Mouse (Mus musculus): ENCODE measurements around the gene Dclk1.

Dclk1 gene

GRCm38 (mm10) chr3:55543929-55544684, 301.9 kb downstream of the Dclk1 start:
- DNase-seq: no peak

DNA sequence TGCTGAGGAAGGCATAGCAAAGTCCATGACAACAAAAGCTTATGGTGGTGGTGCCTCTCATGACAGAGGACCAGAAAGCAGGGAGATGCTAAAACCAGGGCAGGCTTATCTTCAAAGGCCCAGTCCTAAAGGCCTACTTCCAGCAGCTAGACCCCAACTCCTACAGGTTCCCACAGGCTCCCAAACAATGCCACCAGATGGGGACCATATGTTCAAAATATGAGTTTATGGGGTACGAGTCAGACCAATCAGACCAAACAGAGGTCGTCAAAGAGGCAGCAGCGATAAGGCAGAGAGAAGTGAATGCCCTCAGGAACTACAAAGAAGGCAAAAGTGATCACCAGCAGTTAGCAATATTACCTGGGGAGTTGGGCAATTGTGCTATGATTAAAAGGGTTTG, 303.1 kb downstream of the Dclk1 start:
- DNase-seq: no peak

DNA sequence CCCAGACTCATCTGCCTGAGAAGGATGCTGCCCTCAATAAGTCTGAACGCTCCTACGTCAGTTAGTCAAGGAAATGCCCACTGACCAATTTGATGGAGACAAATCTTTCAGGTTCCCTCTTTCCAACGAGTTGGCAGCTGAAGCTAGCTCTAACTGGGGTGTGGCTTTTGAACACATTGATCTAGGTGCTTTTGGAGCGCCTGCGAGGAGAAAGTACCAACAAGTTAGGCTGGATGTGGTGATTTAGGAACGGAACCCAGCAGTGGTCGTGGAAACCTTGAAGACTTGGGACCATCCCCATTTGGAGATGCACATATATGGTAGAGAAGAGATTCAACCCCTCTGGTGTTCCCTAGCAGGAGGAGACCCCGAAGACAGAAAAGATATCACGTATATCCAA, 303.8 kb downstream of the Dclk1 start:
- no peak for DNase-seq

DNA sequence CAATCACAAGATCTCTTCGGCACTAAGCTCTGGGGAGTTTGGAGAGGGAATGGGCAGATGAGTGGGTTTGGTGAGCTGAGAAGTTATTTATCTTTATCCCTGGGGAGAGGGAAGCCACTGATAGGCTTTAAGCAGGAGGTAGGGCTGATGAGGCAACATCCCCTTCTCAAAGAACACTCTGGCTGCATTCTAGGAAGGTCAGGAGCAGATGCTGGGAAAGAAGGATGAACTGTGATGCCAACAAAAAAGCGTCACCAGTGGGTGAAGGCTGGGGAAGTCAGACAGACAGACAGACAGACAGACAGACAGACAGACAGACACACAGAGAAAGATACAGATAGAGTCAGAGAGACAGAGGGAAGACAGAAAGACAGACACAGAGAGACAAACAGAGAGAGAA, 304.9 kb downstream of the Dclk1 start:
- no peak for DNase-seq

- no peak for DNase-seq
Measured at GRCm38 (mm10) chr3:55549376-55549775, 307.2 kb downstream of the Dclk1 start.

DNA sequence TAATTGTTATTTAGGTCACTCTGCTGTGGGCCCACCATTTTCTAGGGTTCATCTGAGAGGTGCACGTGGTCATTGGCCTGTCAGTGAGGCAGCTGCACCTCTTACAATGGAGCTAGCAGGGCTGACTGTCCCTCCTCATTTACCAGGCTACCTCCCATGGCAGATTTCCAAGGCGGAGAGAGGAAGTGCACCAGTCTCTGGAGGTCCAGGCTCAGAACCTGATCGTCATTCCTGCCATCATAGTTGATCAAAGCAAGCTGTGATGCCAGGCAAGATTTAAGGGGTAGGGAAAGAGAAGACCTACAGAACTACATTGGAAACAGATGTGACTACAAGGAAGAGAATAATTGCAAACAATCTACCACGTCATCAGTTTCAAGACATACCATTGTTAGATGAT, 308.8 kb downstream of the Dclk1 start:
- no peak for DNase-seq

GRCm38 (mm10) chr3:55551912-55552311, 309.7 kb downstream of the Dclk1 start:
- no peak for DNase-seq

GRCm38 (mm10) chr3:55553031-55553430, 310.9 kb downstream of the Dclk1 start:
- no peak for DNase-seq

DNA sequence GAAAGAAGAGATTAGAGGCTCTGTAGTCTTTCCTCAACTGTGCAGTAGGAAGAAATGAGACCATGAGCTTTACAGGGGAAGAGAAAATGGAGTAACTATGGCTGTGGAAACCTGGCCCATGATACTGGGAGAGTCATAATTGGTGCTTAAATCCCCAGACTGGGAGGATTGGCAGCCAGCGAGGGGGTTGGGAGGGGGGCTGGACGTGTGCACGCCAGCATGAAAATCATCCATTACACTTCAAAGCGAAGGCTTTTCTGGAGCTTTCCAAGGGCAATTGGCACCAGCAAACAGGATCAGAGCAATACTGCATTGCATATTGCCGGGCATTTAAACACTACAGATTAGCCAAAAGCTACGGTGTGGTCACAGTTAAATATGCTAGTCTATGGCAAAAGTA, 313.7 kb downstream of the Dclk1 start:
- no peak for DNase-seq

- no peak for DNase-seq
Measured at GRCm38 (mm10) chr3:55558570-55558969, 316.4 kb downstream of the Dclk1 start.

GRCm38 (mm10) chr3:55567476-55567875, 325.3 kb downstream of the Dclk1 start:
- DNase-seq: no peak

DNA sequence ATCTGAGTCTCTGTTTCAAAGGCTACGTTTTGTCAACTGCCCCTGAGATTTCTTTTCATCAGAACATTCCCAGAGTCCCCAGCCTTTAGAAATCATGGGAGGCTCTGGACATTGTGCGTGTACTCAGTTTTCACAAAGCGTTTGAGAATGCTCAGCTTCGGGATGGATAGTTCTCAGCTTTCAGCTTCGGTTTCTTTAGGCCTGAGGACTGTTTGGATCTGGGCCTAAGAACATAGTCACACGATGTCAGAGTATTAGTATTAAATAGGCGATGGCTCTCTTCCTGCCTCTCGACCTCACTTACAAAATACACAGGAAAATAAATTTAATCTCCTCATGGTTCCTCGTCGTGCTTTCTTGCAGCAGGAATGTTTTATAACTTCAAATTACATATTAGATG, 327.4 kb downstream of the Dclk1 start:
- DNase-seq: no peak

- no peak for DNase-seq
Measured at GRCm38 (mm10) chr3:55571034-55571433, 328.9 kb downstream of the Dclk1 start.

GRCm38 (mm10) chr3:55571552-55572296, 329.6 kb downstream of the Dclk1 start:
- DNase-seq: peak; percentile 7 to 15

- no peak for DNase-seq
Measured at GRCm38 (mm10) chr3:55572297-55572681, 330.1 kb downstream of the Dclk1 start.

- peak; percentile 57 to 65 for DNase-seq
Measured at GRCm38 (mm10) chr3:55574003-55574402, 331.8 kb downstream of the Dclk1 start.

DNA sequence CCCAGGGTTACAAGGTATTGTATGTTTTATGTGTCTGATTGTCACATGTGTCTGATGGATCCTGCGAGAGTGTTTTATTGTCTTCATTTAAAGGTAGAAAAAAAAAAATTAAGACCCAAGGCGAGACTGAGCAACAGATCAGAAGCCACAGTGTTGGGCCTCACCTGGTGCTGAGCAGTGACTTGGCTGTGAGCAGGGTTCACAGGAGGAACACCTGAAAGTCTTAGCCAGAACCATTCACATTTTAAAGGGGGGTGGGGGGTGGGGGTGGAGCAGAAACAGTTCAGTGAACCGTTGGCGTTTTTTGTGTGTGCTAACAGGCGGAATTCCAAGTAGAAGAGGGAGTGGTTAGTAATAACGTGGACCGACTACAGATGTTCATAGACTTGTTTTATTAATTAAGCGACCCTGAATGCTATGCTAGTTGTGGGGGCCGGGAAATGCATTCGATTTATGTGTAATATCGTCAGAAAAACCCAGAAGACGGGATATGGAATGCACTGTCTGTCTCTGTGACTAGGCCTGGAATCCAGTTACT, 345.3 kb downstream of the Dclk1 start:
- DNase-seq: no peak

- peak; percentile 60 to 76 for DNase-seq
Measured at GRCm38 (mm10) chr3:55587972-55588946, 346.1 kb downstream of the Dclk1 start.
